Mouse (Mus musculus) lung, postnatal 14 days (tissue): ENCODE results near the gene Abtb1.

Source experiments
- DNase-seq: peaks from one replicate; pipeline ENCODE4 v3.0.0; 2021

Gene Abtb1

DNA sequence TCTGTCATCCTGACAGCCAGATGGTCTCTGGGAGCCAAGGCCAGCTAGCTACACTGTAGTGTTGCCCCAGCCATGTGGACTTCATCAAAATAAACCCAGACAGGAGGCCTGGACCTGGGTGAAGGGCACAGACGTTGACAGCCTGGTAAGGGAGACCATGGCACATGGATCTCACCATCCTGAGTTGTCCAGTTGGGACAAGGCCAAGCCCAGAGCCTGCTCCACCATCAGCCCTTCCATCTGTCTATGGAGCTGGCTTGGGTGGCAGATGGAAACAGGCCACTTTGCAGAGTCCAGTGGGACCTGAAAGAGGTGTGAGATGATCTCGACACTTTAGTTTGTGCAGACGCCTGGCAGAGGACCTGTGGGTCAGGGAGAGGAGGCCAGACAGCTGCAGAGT, 41.0 kb downstream of the Abtb1 start:
- no peak for DNase-seq

- no peak for DNase-seq
These were observed 41.6 kb downstream of the Abtb1 start for GRCm38 (mm10) chr6:88800191-88800590.

- no peak for DNase-seq
These were observed 47.2 kb downstream of the Abtb1 start for GRCm38 (mm10) chr6:88794561-88794971.

GRCm38 (mm10) chr6:88793872-88794271, 47.9 kb downstream of the Abtb1 start:
- DNase-seq: no peak

DNA sequence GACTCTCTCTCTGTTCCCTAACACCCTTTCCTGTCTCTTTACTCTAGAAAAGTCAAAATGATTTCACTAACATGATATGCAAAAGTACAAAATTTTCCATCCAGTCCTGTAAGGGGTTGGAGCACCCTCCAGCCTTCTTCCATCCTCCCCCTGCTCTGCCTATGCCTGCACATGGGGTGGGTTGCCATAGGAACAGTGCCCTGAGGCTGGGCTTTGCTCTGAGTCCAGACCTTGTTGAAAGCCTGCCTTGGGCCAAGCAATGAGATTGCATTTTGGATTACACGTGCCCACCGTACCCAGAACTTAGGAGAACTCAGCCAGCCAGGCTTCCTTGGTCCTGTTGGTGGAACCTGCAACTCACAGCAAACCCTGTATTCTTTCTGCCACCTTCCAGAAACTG, 48.5 kb downstream of the Abtb1 start:
- DNase-seq: no peak

DNA sequence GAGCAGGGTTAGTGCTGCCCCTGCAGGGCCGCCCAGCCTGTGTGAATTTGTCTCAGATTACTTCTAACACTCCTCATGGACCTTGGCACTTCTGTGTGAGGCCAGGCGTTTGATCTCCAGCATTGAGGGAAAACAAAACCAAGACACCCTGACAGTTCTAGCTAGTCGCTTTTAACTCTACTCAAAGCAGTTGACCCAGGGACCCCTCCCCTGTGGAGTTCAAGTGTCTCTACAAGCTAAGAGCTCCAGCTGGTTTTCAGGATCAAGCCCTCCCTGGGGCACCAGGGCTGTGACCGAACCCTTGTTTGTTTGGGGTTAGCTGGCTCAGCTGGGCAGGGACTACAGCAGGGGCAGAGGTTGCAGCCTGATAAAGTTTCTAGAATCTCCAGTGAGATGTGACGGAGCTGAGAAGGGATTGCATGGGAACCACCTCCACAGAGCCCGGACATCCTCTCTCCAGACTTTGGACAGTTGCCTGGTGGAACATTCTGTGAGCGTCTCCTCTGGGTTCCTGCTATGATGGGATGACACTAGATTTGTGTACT, 49.6 kb downstream of the Abtb1 start:
- DNase-seq: peak; percentile 59

GRCm38 (mm10) chr6:88791299-88791698, 50.5 kb downstream of the Abtb1 start:
- no peak for DNase-seq

DNA sequence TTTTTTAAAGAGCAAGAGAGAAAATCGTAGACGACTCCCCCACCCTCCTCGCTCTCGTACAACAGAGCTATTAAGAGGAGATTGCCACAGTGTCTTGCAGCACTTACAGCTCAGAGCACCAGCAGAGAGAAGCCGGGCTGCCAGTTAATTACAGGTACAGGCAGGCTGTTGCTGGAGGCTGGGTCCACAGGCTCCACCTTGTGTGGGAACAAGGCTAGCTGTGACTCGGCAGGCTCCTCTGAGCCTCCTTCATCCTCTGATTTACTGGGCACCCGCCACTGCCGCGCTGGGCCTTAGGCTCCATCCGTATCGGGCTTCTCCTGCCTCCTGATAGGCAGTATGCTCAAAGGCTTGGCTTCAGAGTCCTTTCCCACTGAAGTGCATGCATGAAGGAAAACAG, 53.6 kb downstream of the Abtb1 start:
- DNase-seq: no peak

DNA sequence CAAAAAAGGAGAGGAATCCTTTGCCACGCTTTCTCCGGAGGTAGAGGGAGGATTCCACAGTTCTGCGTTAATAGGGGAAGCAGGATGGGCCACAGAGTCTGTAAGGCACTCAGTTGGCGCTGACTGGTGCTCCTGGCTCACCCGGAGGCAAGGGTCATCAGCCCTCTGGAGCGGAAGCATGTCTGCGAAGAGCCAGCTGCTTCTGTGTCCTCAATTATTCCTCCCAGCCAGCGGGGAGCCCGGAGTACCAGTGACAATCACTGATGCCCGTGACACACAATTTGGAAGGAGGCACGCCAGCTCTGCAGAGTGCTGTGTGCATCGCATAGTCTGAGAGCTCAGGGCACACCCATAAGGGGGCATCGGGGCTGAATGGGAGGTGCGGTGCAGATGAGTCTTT, 54.3 kb downstream of the Abtb1 start:
- DNase-seq: no peak

DNA sequence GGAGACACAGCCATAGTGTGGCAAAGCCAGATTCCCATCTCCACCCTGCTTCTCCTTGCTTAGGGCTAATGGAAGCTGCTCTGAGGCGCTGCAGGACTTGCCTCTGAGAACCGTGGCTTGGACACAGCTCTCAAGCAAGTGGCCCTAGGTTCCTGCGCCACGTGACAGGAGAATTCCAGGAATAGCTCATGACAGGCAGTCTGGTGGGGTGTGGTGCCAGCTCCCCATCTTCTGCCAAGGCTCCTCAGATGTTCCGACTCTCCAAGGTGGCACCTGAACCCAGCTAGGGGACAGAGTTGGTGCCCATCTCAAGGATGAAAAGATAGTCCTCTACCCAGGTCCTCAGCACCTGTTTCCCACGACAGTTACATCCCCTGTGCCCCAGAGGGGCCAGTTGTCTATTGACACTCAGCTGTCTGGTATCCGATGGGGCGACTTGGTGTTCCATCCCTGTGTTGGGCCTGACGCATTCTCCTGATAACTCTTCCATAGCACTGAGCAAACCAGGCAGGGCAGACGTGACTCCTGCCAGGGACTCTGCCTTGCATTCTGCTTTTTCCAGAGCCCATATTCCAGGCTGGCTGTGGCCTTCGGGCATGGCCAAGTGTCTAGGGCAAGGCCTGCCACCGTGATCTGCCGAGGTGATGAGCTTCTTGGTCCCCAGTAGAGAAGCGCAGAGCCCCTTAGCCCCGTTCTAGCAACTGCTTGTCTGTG, 54.9 kb downstream of the Abtb1 start:
- no peak for DNase-seq
